Mouse (Mus musculus): ENCODE data around the gene Zkscan5. TPM values are rescaled to one million over a fixed set of nuclear protein-coding genes. Genes with fewer than 3 reads are reported as not detected.

Zkscan5 gene
- polyA plus RNA-seq, 1 experiment = 10.4 TPM

GRCm38 (mm10) chr5:145230641-145231040 is 26.3 kb downstream of the Zkscan5 start:
- Histone ChIP-seq H3K4me3 (ENCODE audit: insufficient read depth, low read length) (no peak overlapping the region), H3K27ac (ENCODE audit: insufficient read depth, low read length) (no peak overlapping the region), H3K4me1 (ENCODE audit: control insufficient read depth, insufficient read depth, low read length) (no peaks in the 10 kb centered on the region)
- TF ChIP-seq CTCF (IDR thresholded peaks at IDR 0.05; ENCODE audit: borderline replicate concordance, insufficient read depth, low read length) (no peak), POLR2A (IDR thresholded peaks at IDR 0.05; ENCODE audit: low read depth, low read length) (no peak)

DNA sequence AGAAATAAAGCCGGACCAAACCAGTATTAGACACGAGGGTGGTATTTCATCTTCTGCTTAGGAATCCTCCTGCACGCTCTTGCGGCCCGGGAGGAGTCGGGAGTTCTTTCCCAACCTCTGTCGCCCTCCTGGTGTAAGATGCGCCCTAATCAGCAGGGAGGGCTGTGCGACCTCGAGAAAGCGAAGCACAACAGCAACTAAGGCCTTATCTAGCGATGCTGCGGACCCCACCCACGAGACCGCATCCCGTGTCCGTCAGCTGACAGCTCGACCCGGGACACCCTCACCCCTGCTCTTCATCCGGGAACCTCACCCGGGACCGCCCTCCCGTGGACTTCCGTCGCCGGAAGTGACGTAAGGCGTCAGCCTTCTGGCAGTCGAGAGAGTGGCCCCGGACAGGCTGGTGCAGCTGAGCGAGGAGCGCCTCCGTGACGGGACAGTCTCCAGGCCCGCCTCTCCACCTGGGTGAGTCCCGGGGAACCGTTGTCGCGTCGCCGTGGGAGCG is 27.1 kb downstream of the Zkscan5 start, which contains the start of gene Zfp655:
Gene Zfp655, plus strand, starts transcription at position 349 of the 505 bp plus-strand sequence.
- peak; percentile 96 for TF ChIP-seq POLR2A (IDR thresholded peaks at IDR 0.05; ENCODE audit: low read depth, low read length)
- no peak for TF ChIP-seq CTCF (IDR thresholded peaks at IDR 0.05; ENCODE audit: borderline replicate concordance, insufficient read depth, low read length)

DNA sequence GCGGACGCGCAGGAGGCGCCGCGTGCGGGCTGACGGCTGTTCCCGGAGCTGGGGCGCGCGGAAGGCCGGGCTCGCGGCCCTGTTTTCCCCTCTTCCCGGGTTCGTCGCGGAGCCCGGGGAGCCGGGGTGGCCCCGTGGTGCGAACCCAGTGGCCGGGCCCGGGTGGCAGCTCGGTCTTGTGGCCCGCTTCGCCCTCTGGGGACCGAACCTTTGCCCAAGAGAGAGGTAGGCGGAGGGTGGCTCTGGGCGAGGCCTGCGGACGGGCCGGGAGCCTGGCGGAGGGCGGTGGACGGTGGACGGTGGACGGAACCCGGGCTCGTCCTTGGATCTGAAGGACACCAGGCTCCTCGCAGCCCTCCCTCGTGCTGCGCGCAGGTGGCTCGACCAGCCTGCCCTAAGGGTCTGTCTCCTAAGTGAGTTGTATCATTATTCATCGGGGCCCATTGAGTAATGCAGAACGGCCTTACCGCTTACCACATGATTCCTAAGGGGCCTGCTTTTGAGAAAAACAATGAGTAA is 27.6 kb downstream of the Zkscan5 start:
- Histone ChIP-seq H3K4me1 (ENCODE audit: control insufficient read depth, insufficient read depth, low read length) (no peaks in the 10 kb centered on the region), H3K27ac (ENCODE audit: insufficient read depth, low read length) (peak overlapping the region; percentile 44), H3K4me3 (ENCODE audit: insufficient read depth, low read length) (peak overlapping the region; percentile 89)
- TF ChIP-seq POLR2A (IDR thresholded peaks at IDR 0.05; ENCODE audit: low read depth, low read length) (no peak; the same call in 1 of the 2 replicates), CTCF (IDR thresholded peaks at IDR 0.05; ENCODE audit: borderline replicate concordance, insufficient read depth, low read length) (no peak)

More for the DNA sequence above, 27.1 kb downstream of the Zkscan5 start, which contains the start of gene Zfp655:
- Histone ChIP-seq H3K27ac (ENCODE audit: insufficient read depth, low read length) (peak within 1 kb of the TSS; percentile 74), H3K4me3 (ENCODE audit: insufficient read depth, low read length) (peak within 1 kb of the TSS; percentile 89), H3K4me1 (ENCODE audit: control insufficient read depth, insufficient read depth, low read length) (no peaks in the 10 kb centered on the region)

DNA sequence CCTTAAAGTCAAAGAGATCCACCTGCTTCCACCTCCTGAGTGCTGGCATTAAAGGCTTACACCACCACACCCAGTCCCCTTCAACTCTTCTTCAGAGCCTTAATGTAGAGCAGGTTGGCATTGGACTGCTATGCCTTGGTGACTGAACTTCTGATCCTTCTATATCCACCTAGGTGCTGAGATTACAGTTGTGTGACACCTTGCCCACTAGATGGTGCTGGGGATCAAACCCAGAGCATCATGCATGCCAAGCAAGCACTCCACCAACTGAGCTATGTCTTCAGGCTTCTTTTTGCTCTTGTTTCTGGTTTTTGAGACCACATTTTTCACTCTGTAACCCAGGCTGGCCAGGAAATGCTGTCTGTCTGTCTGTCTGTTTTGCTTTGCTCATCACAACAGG is 30.3 kb downstream of the Zkscan5 start:
- TF ChIP-seq POLR2A (IDR thresholded peaks at IDR 0.05; ENCODE audit: low read depth, low read length) (no peak), CTCF (IDR thresholded peaks at IDR 0.05; ENCODE audit: borderline replicate concordance, insufficient read depth, low read length) (peak; percentile 54; the same call in 1 of the 2 replicates)
- Histone ChIP-seq H3K27ac (ENCODE audit: insufficient read depth, low read length) (no peak overlapping the region), H3K4me3 (ENCODE audit: insufficient read depth, low read length) (no peak overlapping the region), H3K4me1 (ENCODE audit: control insufficient read depth, insufficient read depth, low read length) (no peaks in the 10 kb centered on the region)

GRCm38 (mm10) chr5:145249520-145249919 is 45.2 kb downstream of the Zkscan5 start:
- TF ChIP-seq CTCF (IDR thresholded peaks at IDR 0.05; ENCODE audit: borderline replicate concordance, insufficient read depth, low read length) (no peak), POLR2A (IDR thresholded peaks at IDR 0.05; ENCODE audit: low read depth, low read length) (no peak)
- no peak overlapping the region for H3K27ac ChIP-seq (ENCODE audit: insufficient read depth, low read length)
- H3K4me3 ChIP-seq (ENCODE audit: insufficient read depth, low read length) = no peak overlapping the region
- no peaks in the 10 kb centered on the region for H3K4me1 ChIP-seq (ENCODE audit: control insufficient read depth, insufficient read depth, low read length)

Other genes with a start within 250 kb of the Zkscan5 start
- gene Smurf1, start 238.7 kb upstream of the Zkscan5 start, polyA plus RNA-seq (2011; ENCODE audit: insufficient read length, low read depth, missing spikeins) = 37.1 and 42.5 TPM in 2 replicates
- gene Gm4871, start 171.8 kb upstream of the Zkscan5 start, polyA plus RNA-seq (2011; ENCODE audit: insufficient read length, low read depth, missing spikeins) = not detected in 2 replicates
- not detected in 2 replicates for gene 1700018F24Rik, start 161.6 kb upstream of the Zkscan5 start, polyA plus RNA-seq (2011; ENCODE audit: insufficient read length, low read depth, missing spikeins)
- gene Arpc1a, start 120.7 kb upstream of the Zkscan5 start, polyA plus RNA-seq (2011; ENCODE audit: insufficient read length, low read depth, missing spikeins) = 103 and 109 TPM in 2 replicates
- gene Kpna7, start 120.5 kb upstream of the Zkscan5 start, polyA plus RNA-seq (2011; ENCODE audit: insufficient read length, low read depth, missing spikeins) = not detected in 2 replicates
- gene Arpc1b, start 90.3 kb upstream of the Zkscan5 start, polyA plus RNA-seq (2011; ENCODE audit: insufficient read length, low read depth, missing spikeins) = 328 and 384 TPM in 2 replicates
- gene Pdap1, start 64.3 kb upstream of the Zkscan5 start, polyA plus RNA-seq (2011; ENCODE audit: insufficient read length, low read depth, missing spikeins) = 144 and 168 TPM in 2 replicates
- gene Bud31, start 64.2 kb upstream of the Zkscan5 start, polyA plus RNA-seq (2011; ENCODE audit: insufficient read length, low read depth, missing spikeins) = 174 and 194 TPM in 2 replicates
- 7.6 and 10.0 TPM in 2 replicates for gene Ptcd1, start 37.5 kb upstream of the Zkscan5 start, polyA plus RNA-seq (2011; ENCODE audit: insufficient read length, low read depth, missing spikeins)
- 15.1 and 20.1 TPM in 2 replicates for gene Cpsf4, start 37.3 kb upstream of the Zkscan5 start, polyA plus RNA-seq (2011; ENCODE audit: insufficient read length, low read depth, missing spikeins)
- gene Atp5j2, start 12.5 kb upstream of the Zkscan5 start, polyA plus RNA-seq (2011; ENCODE audit: insufficient read length, low read depth, missing spikeins) = 218 and 245 TPM in 2 replicates
- gene Zkscan14, start 2.7 kb upstream of the Zkscan5 start, polyA plus RNA-seq (2011; ENCODE audit: insufficient read length, low read depth, missing spikeins) = 3.0 and 3.3 TPM in 2 replicates
- gene Zfp655, start 27.2 kb downstream of the Zkscan5 start, polyA plus RNA-seq (2011; ENCODE audit: insufficient read length, low read depth, missing spikeins) = 28.8 and 34.4 TPM in 2 replicates
- gene Zscan25, start 75.9 kb downstream of the Zkscan5 start, polyA plus RNA-seq (2011; ENCODE audit: insufficient read length, low read depth, missing spikeins) = 7.2 and 8.1 TPM in 2 replicates
- not detected in 2 replicates for gene Cyp3a57, start 140.7 kb downstream of the Zkscan5 start, polyA plus RNA-seq (2011; ENCODE audit: insufficient read length, low read depth, missing spikeins)

Data from embryonic fibroblast, embryonic 13.5 days (primary cell).